Mouse (Mus musculus) B cell, adult 67 days (primary cell): Measurements from ENCODE around the gene Rprd1b. TPM values are rescaled to one million over a fixed set of nuclear protein-coding genes. Genes with fewer than 3 reads are reported as not detected.

Experiments used
- total RNA-seq, 2 experiments: library from RNA; stranded (reverse); gene quantifications; 4 replicates each; pipeline ENCODE4 v1.2.4; 2023

Gene Rprd1b
- total RNA-seq, result 10 to 100 TPM; 37.1 to 39.2 TPM

GRCm38 (mm10) chr2:158028354-158028863, at the start of gene Rprd1b, which contains the start of gene Tti1:
Rprd1b (plus strand) TSS chr2:158028497.
Tti1 (minus strand) TSS chr2:158028433.

GRCm38 (mm10) chr2:158146223-158146622, 117.9 kb downstream of the Rprd1b start, which contains the start of gene Tgm2:
Tgm2 (minus strand) TSS chr2:158146436.

Other genes starting within 250 kb of the Rprd1b start
- not detected for gene Vstm2l, start 113.8 kb upstream of the Rprd1b start, total RNA-seq
- gene Tti1, start 64 bp upstream of the Rprd1b start, total RNA-seq, result 10 to 100 TPM; 35.4 to 41.4 TPM
- 1 to 10 TPM; 2.3 to 4.2 TPM for gene Tgm2, start 117.9 kb downstream of the Rprd1b start, total RNA-seq
- not detected for gene D630003M21Rik, start 200.7 kb downstream of the Rprd1b start, total RNA-seq
- not detected for gene Bpi, start 229.6 kb downstream of the Rprd1b start, total RNA-seq